Mouse (Mus musculus) embryonic facial prominence, embryonic 11.5 days (tissue): ENCODE data around the gene Ddo. TPM values are rescaled to one million over a fixed set of nuclear protein-coding genes. Genes with fewer than 3 reads are reported as not detected.
A peak's percentile ranks its signal among the peaks of the same experiment; 100 is the strongest.

Source experiments
- ATAC-seq: fragments of 200-750 bp; cut with Nextera tagmentation; replicated peaks from 2 replicates; pipeline ENCODE4 v1.8.0; 2017; ENCODE audit warnings: low read depth; ENCODE audit not compliant: insufficient number of reproducible peaks, low FRiP score, low TSS enrichment
- DNase-seq: peaks from one replicate; pipeline ENCODE4 v3.0.0-alpha.2; 2015; ENCODE audit warnings: low spot score
- H3K27ac ChIP-seq: fragments of 300-500 bp; sonication (generic); replicated peaks from 2 replicates; pipeline ENCODE4 v1.5.1; 2014; ENCODE audit warnings: mild to moderate bottlenecking, low read depth, low read length, control low read depth
- H3K27me3 ChIP-seq: fragments of 300-500 bp; sonication (generic); 2 replicates; pipeline ENCODE4 v1.6.1; 2014; ENCODE audit warnings: mild to moderate bottlenecking, low read length, moderate library complexity, mixed read lengths; ENCODE audit not compliant: control insufficient read depth, insufficient read depth
- H3K36me3 ChIP-seq: fragments of 300-500 bp; sonication (generic); replicated peaks from 2 replicates; pipeline ENCODE4 v1.6.1; 2014; ENCODE audit warnings: low read depth, mild to moderate bottlenecking, low read length, moderate library complexity, mixed read lengths; ENCODE audit not compliant: control insufficient read depth, insufficient read depth
- H3K4me1 ChIP-seq: fragments of 300-500 bp; sonication (generic); 2 replicates; pipeline ENCODE4 v1.6.1; 2014; ENCODE audit warnings: low read length, mixed read lengths; ENCODE audit not compliant: control insufficient read depth, insufficient read depth
- H3K4me2 ChIP-seq: fragments of 300-500 bp; sonication (generic); 2 replicates; pipeline ENCODE4 v1.6.1; 2014; ENCODE audit warnings: low read depth, mild to moderate bottlenecking, control low read depth, low read length, moderate library complexity
- H3K4me3 ChIP-seq: fragments of 300-500 bp; sonication (generic); 2 replicates; pipeline ENCODE4 v1.5.1; 2014; ENCODE audit warnings: low read depth, low read length, control low read depth
- H3K9ac ChIP-seq: fragments of 300-500 bp; sonication (generic); replicated peaks from 2 replicates; pipeline ENCODE4 v1.6.1; 2014; ENCODE audit warnings: mild to moderate bottlenecking, control low read depth, low read length
- H3K9me3 ChIP-seq: fragments of 300-500 bp; sonication (generic); replicated peaks from 2 replicates; pipeline ENCODE4 v1.6.1; 2016; ENCODE audit warnings: mild to moderate bottlenecking, low read length, inconsistent platforms, mixed read lengths; ENCODE audit not compliant: control insufficient read depth
- WGBS: fragments of 180-500 bp; shearing (Covaris S2); extraction: QIAGEN DNeasy Blood & Tissue Kit; methylation state at CpG from one replicate; pipeline ENCODE4 v1.1.7; 2014; 5-methylcytosine and 5-hydroxymethylcytosine counted together
- polyA plus RNA-seq: library from polyadenylated mRNA; unstranded; fragments of >200 nt; fragmentation: Nextera tagmentation; extraction: Ambion mirVana; gene quantifications from 2 replicates; pipeline ENCODE4 v1.2.1, GENCODE M21; 2014

Gene Ddo
- 0.20 TPM in 1 of 2 replicates, not detected in the other for polyA plus RNA-seq

DNA sequence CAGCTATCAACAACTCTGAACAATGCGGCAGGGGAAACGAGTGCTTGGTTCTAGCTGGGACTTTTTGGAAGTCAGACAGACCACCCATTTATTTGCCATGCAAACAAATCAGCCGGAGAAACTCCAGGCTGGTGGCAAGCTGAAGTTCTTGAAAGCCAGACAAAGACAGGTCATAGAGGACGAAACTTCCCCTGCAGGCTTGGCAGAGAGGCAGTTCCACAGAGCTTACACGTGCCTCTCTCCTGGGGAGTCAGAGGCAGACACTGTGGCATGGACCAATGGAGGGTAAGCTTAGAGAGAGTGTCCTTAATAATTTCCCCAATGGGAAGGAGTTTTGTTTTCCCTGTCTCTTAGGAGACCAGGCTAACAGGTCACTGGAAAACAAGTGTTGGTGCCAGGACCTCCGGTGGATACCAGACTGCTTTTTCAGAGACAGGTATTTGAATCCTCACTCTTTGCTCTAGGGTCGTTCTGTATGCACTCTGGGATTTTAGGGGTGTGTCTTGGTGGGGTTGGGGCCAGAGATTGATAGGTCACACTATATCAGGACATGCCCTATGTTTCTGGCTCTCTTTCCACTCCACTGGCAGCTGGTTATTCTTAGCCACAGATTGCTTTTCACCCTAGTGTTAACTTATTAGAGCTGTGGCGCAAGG is at the start of gene Ddo:
Gene Ddo, plus strand, starts transcription at position 356 of the 656 bp plus-strand sequence.
- H3K4me2 ChIP-seq: 0 out of 2 replicates have a peak within 1 kb of the TSS, but pooled peaks have one; percentile 13
- no peak within 1 kb of the TSS for H3K9ac ChIP-seq
- no peaks in the 10 kb centered on the region for H3K4me1 ChIP-seq
- H3K9me3 ChIP-seq: no peaks in the 10 kb centered on the region
- no peaks in the 10 kb centered on the region for H3K27me3 ChIP-seq
- H3K27ac ChIP-seq: no peak within 1 kb of the TSS
- no peaks in the 10 kb centered on the region for H3K36me3 ChIP-seq
- no peak within 1 kb of the TSS for H3K4me3 ChIP-seq
- WGBS: 76% methylated on average over 8 of the region's 8 CpGs
- ATAC-seq (no peak), DNase-seq (no peak)

DNA sequence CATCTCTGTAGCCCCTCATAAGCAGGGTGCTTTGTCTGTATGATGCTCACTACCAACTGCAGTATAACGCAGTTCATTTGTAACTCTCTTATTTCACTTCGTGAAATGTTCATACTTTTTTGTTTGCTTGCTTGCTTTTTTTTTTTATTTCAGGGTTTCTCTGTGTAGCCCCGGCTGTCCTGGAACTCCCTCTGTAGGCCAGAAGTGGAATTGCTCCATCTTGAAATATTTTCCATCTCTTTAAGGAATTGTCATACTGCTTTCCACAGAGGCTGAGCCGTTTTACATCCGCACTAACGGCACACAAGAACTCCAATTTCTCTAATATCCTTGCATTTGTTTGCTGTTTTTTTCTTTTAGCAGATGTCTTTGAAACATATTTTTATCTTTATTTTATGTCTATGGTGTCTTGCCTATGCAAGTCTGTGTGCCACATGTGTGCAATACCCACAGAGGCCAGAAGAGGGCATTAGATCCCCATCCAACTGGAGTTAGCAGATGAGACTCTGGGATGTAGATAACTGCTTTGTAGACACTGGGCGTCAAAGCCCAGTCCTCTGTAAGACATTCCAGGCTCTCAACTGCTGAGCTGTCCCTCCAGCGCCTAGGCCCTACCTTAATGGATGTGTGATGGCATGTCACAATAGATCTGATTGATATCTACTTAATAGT is 46.1 kb upstream of the Ddo start:
- DNase-seq (peak; percentile 19), ATAC-seq (no peak)
- Histone ChIP-seq H3K27ac (no peak overlapping the region), H3K27me3 (no peaks in the 10 kb centered on the region), H3K36me3 (no peaks in the 10 kb centered on the region), H3K4me2 (no peak overlapping the region), H3K4me1 (no peaks in the 10 kb centered on the region), H3K9me3 (no peaks in the 10 kb centered on the region), H3K4me3 (no peak overlapping the region), H3K9ac (no peak overlapping the region)
- 76% methylated on average over 8 of the region's 8 CpGs for WGBS

GRCm38 (mm10) chr10:40592186-40592585 is 37.6 kb upstream of the Ddo start:
- DNase-seq (no peak), ATAC-seq (no peak)
- no peak overlapping the region for H3K4me3 ChIP-seq
- WGBS: 73% methylated on average over 7 of the region's 7 CpGs
- no peak overlapping the region for H3K27ac ChIP-seq
- no peaks in the 10 kb centered on the region for H3K4me1 ChIP-seq
- H3K9ac ChIP-seq: no peak overlapping the region
- no peaks in the 10 kb centered on the region for H3K9me3 ChIP-seq
- H3K27me3 ChIP-seq: no peaks in the 10 kb centered on the region
- no peak overlapping the region for H3K4me2 ChIP-seq
- H3K36me3 ChIP-seq: no peaks in the 10 kb centered on the region

GRCm38 (mm10) chr10:40597177-40597576 is 32.6 kb upstream of the Ddo start:
- H3K27ac ChIP-seq: no peak overlapping the region
- no peak overlapping the region for H3K4me3 ChIP-seq
- no peaks in the 10 kb centered on the region for H3K36me3 ChIP-seq
- H3K4me1 ChIP-seq: no peaks in the 10 kb centered on the region
- H3K9me3 ChIP-seq: no peaks in the 10 kb centered on the region
- no peak overlapping the region for H3K4me2 ChIP-seq
- ATAC-seq: no peak
- H3K27me3 ChIP-seq: no peaks in the 10 kb centered on the region
- no peak for DNase-seq
- WGBS: 93% methylated on average over 3 of the region's 3 CpGs
- no peak overlapping the region for H3K9ac ChIP-seq

DNA sequence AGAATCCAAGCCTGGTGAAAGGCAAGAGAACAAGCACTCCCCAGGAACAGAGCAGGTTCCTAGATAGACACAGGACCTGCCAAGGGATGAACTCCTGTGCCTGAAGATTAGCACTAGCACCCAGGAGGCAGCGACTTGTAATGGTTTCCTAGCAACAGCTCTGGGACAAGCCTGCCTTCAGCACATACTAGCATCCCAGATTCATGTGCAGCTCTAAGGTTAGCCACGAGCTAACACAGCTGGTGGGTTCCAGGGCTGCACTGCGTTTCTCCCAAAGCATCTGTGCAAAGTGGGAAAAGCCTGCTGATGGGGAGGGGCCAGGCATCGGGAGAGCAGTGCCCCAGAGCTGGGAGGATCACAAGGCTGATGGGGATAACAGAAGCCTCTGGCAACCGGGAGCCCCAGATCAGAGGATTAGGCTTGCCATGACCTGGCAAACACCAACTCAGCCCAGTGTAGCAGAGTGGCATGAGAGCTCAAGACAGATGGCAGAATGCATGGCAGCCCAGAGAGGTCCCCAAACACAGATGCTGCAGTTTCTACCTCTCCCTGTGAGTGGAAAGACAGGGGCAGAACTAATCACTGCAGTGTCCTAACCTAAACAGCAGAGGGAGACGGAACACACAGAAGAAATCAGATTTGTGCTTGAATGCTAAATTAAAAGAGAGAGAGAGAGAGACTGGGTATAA is 25.0 kb upstream of the Ddo start:
- H3K4me1 ChIP-seq: no peaks in the 10 kb centered on the region
- no peak overlapping the region for H3K4me2 ChIP-seq
- no peaks in the 10 kb centered on the region for H3K27me3 ChIP-seq
- no peak overlapping the region for H3K4me3 ChIP-seq
- DNase-seq (peak; percentile 28), ATAC-seq (no peak)
- no peak overlapping the region for H3K9ac ChIP-seq
- H3K36me3 ChIP-seq: no peaks in the 10 kb centered on the region
- H3K27ac ChIP-seq: no peak overlapping the region
- 67% methylated on average over 6 of the region's 6 CpGs for WGBS
- no peaks in the 10 kb centered on the region; the same call in 1 of the 2 replicates for H3K9me3 ChIP-seq

GRCm38 (mm10) chr10:40617973-40618372 is 11.8 kb upstream of the Ddo start:
- H3K9me3 ChIP-seq: no peaks in the 10 kb centered on the region
- H3K27me3 ChIP-seq: no peaks in the 10 kb centered on the region
- DNase-seq: no peak
- no peak for ATAC-seq
- H3K4me3 ChIP-seq: no peak overlapping the region
- no peak overlapping the region for H3K4me2 ChIP-seq
- no peaks in the 10 kb centered on the region for H3K36me3 ChIP-seq
- H3K9ac ChIP-seq: no peak overlapping the region
- H3K4me1 ChIP-seq: no peaks in the 10 kb centered on the region
- H3K27ac ChIP-seq: no peak overlapping the region

DNA sequence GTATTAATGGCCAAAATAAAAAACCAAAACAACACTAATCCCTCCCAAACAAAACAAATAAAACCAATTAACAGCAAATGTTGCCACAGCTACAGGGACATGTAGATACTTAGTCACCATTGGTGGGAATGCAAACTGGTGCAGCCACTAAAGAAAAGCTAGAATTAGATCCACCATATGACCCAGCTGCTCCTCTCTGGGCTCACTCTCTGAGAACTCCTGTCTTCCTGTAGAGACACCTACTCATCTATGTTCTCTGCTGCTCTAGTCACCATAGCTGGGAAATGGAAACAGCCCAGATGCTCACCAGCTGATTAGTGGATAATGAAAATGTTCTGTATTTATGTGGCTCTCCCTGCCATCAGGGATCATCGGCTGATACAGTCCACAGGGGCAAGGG is 10.1 kb upstream of the Ddo start:
- Histone ChIP-seq H3K27ac (no peak overlapping the region), H3K9ac (no peak overlapping the region), H3K36me3 (no peaks in the 10 kb centered on the region), H3K9me3 (no peaks in the 10 kb centered on the region), H3K27me3 (no peaks in the 10 kb centered on the region), H3K4me2 (no peak overlapping the region), H3K4me1 (no peaks in the 10 kb centered on the region), H3K4me3 (no peak overlapping the region)
- DNase-seq: no peak
- no peak for ATAC-seq
- WGBS: 77% methylated on average over 1 of the region's 1 CpGs

- ATAC-seq: no peak
- H3K4me2 ChIP-seq: no peak overlapping the region
- no peaks in the 10 kb centered on the region for H3K36me3 ChIP-seq
- 76% methylated on average over 7 of the region's 7 CpGs for WGBS
- no peak overlapping the region for H3K9ac ChIP-seq
- no peaks in the 10 kb centered on the region for H3K9me3 ChIP-seq
- DNase-seq: peak; percentile 38
- H3K4me3 ChIP-seq: no peak overlapping the region
- no peaks in the 10 kb centered on the region for H3K4me1 ChIP-seq
- H3K27me3 ChIP-seq: no peaks in the 10 kb centered on the region
- no peak overlapping the region for H3K27ac ChIP-seq
Measured at GRCm38 (mm10) chr10:40629140-40629539, 671 bp upstream of the Ddo start.
